Mouse (Mus musculus) embryonic facial prominence, embryonic 15.5 days (tissue): ENCODE measurements around the gene Nxnl1. TPM values are rescaled to one million over a fixed set of nuclear protein-coding genes. Genes with fewer than 3 reads are reported as not detected.
A peak's percentile ranks its signal among the peaks of the same experiment; 100 is the strongest.

ENCODE experiments used
- ATAC-seq: fragments of 200-750 bp; cut with Nextera tagmentation; 2 replicates; pipeline ENCODE4 v1.8.0; 2017; ENCODE audit warnings: low read depth, moderate TSS enrichment; ENCODE audit not compliant: insufficient number of reproducible peaks, low FRiP score, low TSS enrichment
- H3K27ac ChIP-seq: fragments of 300-500 bp; sonication (generic); replicated peaks from 2 replicates; pipeline ENCODE4 v1.5.1; 2015; ENCODE audit warnings: mild to moderate bottlenecking, inconsistent platforms
- H3K27me3 ChIP-seq: fragments of 300-500 bp; sonication (generic); 2 replicates; pipeline ENCODE4 v1.6.1; 2015; ENCODE audit warnings: inconsistent platforms
- H3K36me3 ChIP-seq: fragments of 300-500 bp; sonication (generic); 2 replicates; pipeline ENCODE4 v1.6.1; 2015; ENCODE audit warnings: mild to moderate bottlenecking, inconsistent platforms
- H3K4me1 ChIP-seq: fragments of 300-500 bp; sonication (generic); 2 replicates; pipeline ENCODE4 v1.6.1; 2015; ENCODE audit warnings: inconsistent platforms
- H3K4me2 ChIP-seq: fragments of 300-500 bp; sonication (generic); replicated peaks from 2 replicates; pipeline ENCODE4 v1.6.1; 2015; ENCODE audit warnings: mild to moderate bottlenecking, inconsistent platforms
- H3K4me3 ChIP-seq: fragments of 300-500 bp; sonication (generic); replicated peaks from 2 replicates; pipeline ENCODE4 v1.5.1; 2015; ENCODE audit warnings: mild to moderate bottlenecking, inconsistent platforms
- H3K9ac ChIP-seq: fragments of 300-500 bp; sonication (generic); 2 replicates; pipeline ENCODE4 v1.6.1; 2015; ENCODE audit warnings: inconsistent platforms
- H3K9me3 ChIP-seq: fragments of 300-500 bp; sonication (generic); replicated peaks from 2 replicates; pipeline ENCODE4 v1.6.1; 2016; ENCODE audit warnings: inconsistent platforms
- WGBS: fragments of 180-500 bp; shearing (Covaris S2); methylation state at CpG from one replicate; pipeline ENCODE4 v1.1.7; 2015; 5-methylcytosine and 5-hydroxymethylcytosine counted together
- polyA plus RNA-seq: library from polyadenylated mRNA; unstranded; fragments of >200 nt; fragmentation: Nextera tagmentation; extraction: Ambion mirVana; gene quantifications from 2 replicates; pipeline ENCODE4 v1.2.1, GENCODE M21; 2015

Nxnl1 gene
- polyA plus RNA-seq, 1 experiment from 2014 or later = 0.13 TPM

GRCm38 (mm10) chr8:71596798-71597197 lies 30.4 kb upstream of the Nxnl1 start:
- Histone ChIP-seq H3K4me1 (peaks cover 30% of the 10 kb centered on the region), H3K9me3 (no peaks in the 10 kb centered on the region), H3K36me3 (0 out of 2 replicates have a peak, but pooled peaks cover 5% of the 10 kb centered on the region), H3K27me3 (peaks cover 12% of the 10 kb centered on the region), H3K4me3 (no peak overlapping the region), H3K9ac (no peak overlapping the region), H3K4me2 (no peak overlapping the region), H3K27ac (0 out of 2 replicates have a peak overlapping the region, but pooled peaks have one; percentile 17)
- WGBS = 62% methylated on average over 4 of the region's 4 CpGs
- ATAC-seq = no peak

- no peak for ATAC-seq
- no peak overlapping the region for H3K4me3 ChIP-seq
- peaks cover 8% of the 10 kb centered on the region for H3K27me3 ChIP-seq
- H3K27ac ChIP-seq = no peak overlapping the region
- no peaks in the 10 kb centered on the region for H3K9me3 ChIP-seq
- WGBS = 58% methylated on average over 6 of the region's 6 CpGs
- 0 out of 2 replicates have a peak, but pooled peaks cover 5% of the 10 kb centered on the region for H3K36me3 ChIP-seq
- H3K9ac ChIP-seq = no peak overlapping the region
- no peak overlapping the region for H3K4me2 ChIP-seq
- H3K4me1 ChIP-seq = peaks cover 31% of the 10 kb centered on the region
Measured at GRCm38 (mm10) chr8:71596384-71596783, 30.0 kb upstream of the Nxnl1 start.

DNA sequence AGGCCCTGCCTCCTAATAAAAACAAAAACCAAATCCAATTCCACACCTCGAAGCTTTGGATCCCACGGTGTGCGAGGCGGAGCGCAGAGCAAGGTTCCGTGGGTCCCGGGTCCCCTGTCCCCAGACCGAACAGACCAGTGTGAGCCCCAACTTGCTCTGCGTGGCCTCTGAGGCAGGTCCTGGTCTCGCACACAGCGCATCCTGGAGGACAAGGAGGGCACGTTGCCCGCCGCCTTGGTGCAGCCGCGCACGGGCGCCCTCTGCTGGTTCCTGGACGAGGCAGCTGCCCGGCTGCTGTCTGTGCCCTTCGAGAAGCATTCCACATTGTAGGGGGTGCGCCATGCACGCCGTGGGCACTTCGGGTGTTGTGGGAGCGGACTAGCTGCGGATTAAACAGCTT lies 29.5 kb upstream of the Nxnl1 start:
- Histone ChIP-seq H3K27ac (no peak overlapping the region), H3K4me3 (peak overlapping the region; percentile 7; the same call in 1 of the 2 replicates)

GRCm38 (mm10) chr8:71594324-71594722 lies 27.9 kb upstream of the Nxnl1 start:
- H3K4me2 ChIP-seq = no peak overlapping the region
- no peak overlapping the region for H3K27ac ChIP-seq

More for the DNA sequence above, 29.5 kb upstream of the Nxnl1 start:
- H3K4me1 ChIP-seq = peaks cover 37% of the 10 kb centered on the region
- no peaks in the 10 kb centered on the region for H3K9me3 ChIP-seq
- ATAC-seq = no peak; the same call in 1 of the 2 replicates
- 8% methylated on average over 27 of the region's 27 CpGs for WGBS
- 0 out of 2 replicates have a peak overlapping the region, but pooled peaks have one; percentile 22 for H3K4me2 ChIP-seq
- no peak overlapping the region for H3K9ac ChIP-seq
- H3K27me3 ChIP-seq = peaks cover 5% of the 10 kb centered on the region
- 0 out of 2 replicates have a peak, but pooled peaks cover 5% of the 10 kb centered on the region for H3K36me3 ChIP-seq

DNA sequence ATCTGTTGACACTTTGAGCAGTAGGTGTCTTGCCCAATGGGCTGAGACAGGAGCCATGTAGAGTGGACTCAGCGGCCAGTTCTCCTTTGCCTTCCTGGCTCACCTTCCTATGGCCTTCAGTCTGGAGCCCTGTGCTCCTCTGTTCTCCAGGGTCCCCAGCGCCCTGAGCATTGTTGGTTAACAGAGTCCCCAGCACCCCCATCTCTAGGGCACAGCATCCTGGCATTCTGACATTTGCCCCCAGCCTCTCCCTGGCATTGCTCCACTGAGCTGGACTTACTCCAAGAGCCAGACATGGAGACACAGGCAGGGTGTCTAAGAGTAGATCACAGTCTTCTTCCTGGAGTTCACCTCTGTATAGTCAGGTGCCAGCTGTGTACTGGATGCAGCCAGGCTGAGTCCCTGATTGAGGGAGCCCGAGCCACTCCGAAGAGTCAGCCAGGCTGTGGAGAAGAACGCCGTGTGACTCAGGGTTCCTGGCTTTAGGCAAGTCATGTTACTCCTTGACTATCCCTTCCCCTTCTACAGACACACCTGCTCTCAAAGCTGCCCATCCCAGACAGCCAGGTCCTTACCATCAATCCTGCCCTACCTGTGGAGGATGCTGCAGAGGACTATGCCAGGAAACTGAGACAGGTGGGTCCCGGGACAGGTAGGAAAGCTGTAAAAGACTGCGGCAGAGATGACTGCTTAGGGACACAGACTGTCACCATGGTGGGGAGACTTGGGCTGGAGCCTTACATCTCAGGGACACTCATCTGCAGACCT lies 27.3 kb upstream of the Nxnl1 start:
- Histone ChIP-seq H3K9ac (no peak overlapping the region), H3K36me3 (no peaks in the 10 kb centered on the region), H3K4me1 (peaks cover 37% of the 10 kb centered on the region), H3K27me3 (no peaks in the 10 kb centered on the region), H3K9me3 (no peaks in the 10 kb centered on the region), H3K4me2 (no peak overlapping the region), H3K27ac (no peak overlapping the region), H3K4me3 (no peak overlapping the region)
- 82% methylated on average over 8 of the region's 8 CpGs for WGBS
- no peak for ATAC-seq

More at GRCm38 (mm10) chr8:71594324-71594722, 27.9 kb upstream of the Nxnl1 start:
- Histone ChIP-seq H3K4me3 (no peak overlapping the region), H3K9me3 (no peaks in the 10 kb centered on the region), H3K4me1 (peaks cover 37% of the 10 kb centered on the region), H3K36me3 (no peaks in the 10 kb centered on the region), H3K9ac (no peak overlapping the region), H3K27me3 (no peaks in the 10 kb centered on the region)
- no peak for ATAC-seq
- WGBS = 94% methylated on average over 4 of the region's 4 CpGs

GRCm38 (mm10) chr8:71592374-71593170 lies 26.2 kb upstream of the Nxnl1 start:
- H3K4me2 ChIP-seq = peak overlapping the region; percentile 83
- H3K27me3 ChIP-seq = no peaks in the 10 kb centered on the region
- peak overlapping the region; percentile 97 for H3K9ac ChIP-seq
- H3K9me3 ChIP-seq = no peaks in the 10 kb centered on the region
- H3K4me3 ChIP-seq = peak overlapping the region; percentile 88
- H3K4me1 ChIP-seq = peaks cover 37% of the 10 kb centered on the region
- peak overlapping the region; percentile 97 for H3K27ac ChIP-seq
- 4% methylated on average over 60 of the region's 60 CpGs for WGBS
- no peaks in the 10 kb centered on the region for H3K36me3 ChIP-seq
- ATAC-seq = peak; percentile 47

DNA sequence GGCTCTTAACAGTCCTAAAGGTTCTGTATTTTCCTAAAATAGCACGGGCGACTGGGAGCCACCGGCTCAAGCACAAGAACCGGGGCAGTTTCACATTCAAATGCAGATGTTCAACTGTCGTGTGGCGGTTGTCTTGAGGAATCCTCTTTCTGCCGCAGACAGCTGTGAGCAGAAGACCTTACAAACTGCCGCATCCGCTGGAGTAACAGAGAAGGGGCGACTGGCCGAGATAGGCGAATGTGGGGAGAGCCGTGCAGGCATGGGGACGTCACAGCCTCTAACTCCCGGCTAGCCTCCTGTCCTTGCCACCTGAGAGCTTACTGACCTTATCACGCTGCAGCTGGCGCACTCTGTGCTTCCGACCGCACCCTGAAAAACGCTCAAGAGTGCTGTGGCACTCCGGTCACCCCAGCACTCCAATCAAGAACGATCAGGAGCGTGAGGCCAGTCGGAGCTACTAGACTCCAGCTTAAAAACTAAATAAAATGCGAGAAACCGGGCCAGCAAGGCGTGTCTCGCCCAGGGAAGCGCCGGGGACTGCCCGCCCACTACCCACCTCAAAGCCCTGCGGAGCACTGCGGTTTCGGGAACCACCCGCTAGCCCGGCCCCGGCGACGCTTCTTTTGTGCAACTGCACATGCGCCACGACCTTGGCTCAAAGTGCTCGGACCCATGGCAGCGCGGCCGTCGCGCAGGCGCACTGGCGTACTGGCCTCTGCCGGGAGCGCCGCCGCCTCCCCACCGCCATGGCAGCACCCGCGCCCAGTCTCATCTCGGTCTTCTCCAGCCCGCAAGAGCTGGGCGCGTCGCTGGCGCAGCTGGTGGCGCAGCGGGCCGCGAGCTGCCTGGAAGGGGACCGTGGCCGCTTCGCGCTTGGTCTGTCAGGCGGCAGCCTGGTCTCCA lies 25.3 kb upstream of the Nxnl1 start, which contains the start of gene Pgls:
Pgls (plus strand) TSS at position 706 of the 903 bp plus-strand sequence.
- H3K4me1 ChIP-seq = peaks cover 31% of the 10 kb centered on the region
- WGBS = under 1% methylated on average over 69 of the region's 71 CpGs
- H3K4me2 ChIP-seq = peak within 1 kb of the TSS; percentile 83
- peak; percentile 90 for ATAC-seq
- H3K9ac ChIP-seq = peak within 1 kb of the TSS; percentile 97
- no peaks in the 10 kb centered on the region for H3K27me3 ChIP-seq
- peaks cover 3% of the 10 kb centered on the region; the same call in 1 of the 2 replicates for H3K36me3 ChIP-seq
- H3K27ac ChIP-seq = peak within 1 kb of the TSS; percentile 97
- H3K4me3 ChIP-seq = peak within 1 kb of the TSS; percentile 88
- no peaks in the 10 kb centered on the region for H3K9me3 ChIP-seq

DNA sequence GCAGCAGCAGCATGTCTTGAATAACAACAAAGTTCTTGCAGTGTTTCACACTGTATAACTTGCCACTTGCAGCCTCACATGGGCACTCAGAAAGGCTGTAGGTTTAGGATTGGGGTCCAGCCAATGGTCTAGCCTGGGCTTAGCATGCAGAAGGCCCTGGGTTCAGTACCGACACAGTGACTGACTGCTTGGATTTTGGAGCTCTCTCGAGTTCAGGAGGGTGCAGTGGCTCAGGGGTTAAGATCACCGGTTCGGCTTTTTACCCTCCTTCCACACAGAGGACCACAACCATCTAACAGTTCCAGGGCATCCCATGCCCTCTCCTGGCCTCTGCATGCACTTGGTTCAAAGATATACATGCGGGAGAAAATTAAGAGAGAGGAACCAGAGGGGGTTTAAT lies 24.6 kb upstream of the Nxnl1 start:
- 16% methylated on average over 5 of the region's 5 CpGs for WGBS
- peak overlapping the region; percentile 97 for H3K9ac ChIP-seq
- H3K27me3 ChIP-seq = no peaks in the 10 kb centered on the region
- peak overlapping the region; percentile 88 for H3K4me3 ChIP-seq
- H3K4me2 ChIP-seq = peak overlapping the region; percentile 83
- H3K36me3 ChIP-seq = peaks cover 7% of the 10 kb centered on the region; the same call in 1 of the 2 replicates
- no peaks in the 10 kb centered on the region for H3K9me3 ChIP-seq
- no peak for ATAC-seq
- peaks cover 24% of the 10 kb centered on the region for H3K4me1 ChIP-seq
- H3K27ac ChIP-seq = peak overlapping the region; percentile 97

DNA sequence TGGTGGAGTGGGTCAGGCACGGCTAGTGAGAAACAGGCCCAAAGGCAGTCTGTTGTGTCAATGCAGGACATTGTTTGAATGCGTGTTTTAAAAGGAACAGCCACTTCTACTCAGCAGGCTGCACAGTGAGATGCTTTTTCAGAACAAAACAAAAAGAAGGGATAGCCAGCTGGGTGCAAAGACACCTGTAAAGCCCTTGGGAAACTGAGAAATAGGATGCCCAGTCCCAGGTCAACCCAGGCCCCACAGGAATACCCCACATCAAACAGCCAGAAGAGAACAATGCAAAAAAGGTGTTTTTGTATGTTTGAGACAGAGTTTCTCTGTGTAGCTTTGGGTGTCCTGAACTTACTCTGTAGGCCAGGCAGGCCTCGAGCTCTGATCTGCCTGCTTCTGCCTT lies 22.4 kb upstream of the Nxnl1 start:
- Histone ChIP-seq H3K4me3 (no peak overlapping the region), H3K36me3 (peaks cover 26% of the 10 kb centered on the region), H3K27me3 (no peaks in the 10 kb centered on the region), H3K9me3 (no peaks in the 10 kb centered on the region), H3K4me2 (no peak overlapping the region), H3K27ac (no peak overlapping the region), H3K9ac (no peak overlapping the region), H3K4me1 (peaks cover 19% of the 10 kb centered on the region)
- 70% methylated on average over 3 of the region's 3 CpGs for WGBS
- ATAC-seq = no peak

GRCm38 (mm10) chr8:71586891-71587290 lies 20.5 kb upstream of the Nxnl1 start:
- Histone ChIP-seq H3K4me3 (no peak overlapping the region), H3K4me1 (peaks cover 7% of the 10 kb centered on the region), H3K9ac (no peak overlapping the region), H3K9me3 (no peaks in the 10 kb centered on the region), H3K4me2 (no peak overlapping the region), H3K27ac (no peak overlapping the region), H3K27me3 (no peaks in the 10 kb centered on the region), H3K36me3 (peaks cover 26% of the 10 kb centered on the region)
- 89% methylated on average over 2 of the region's 2 CpGs for WGBS
- no peak for ATAC-seq
